Mouse (Mus musculus) stomach, postnatal 0 days (tissue): Measurements from ENCODE around the gene Nt5dc3.

ENCODE experiments used
- CTCF ChIP-seq: IDR thresholded peaks from 2 replicates; pipeline ENCODE4 v1.5.1; 2016; ENCODE audit warnings: antibody characterized with exemption, low read depth, mild to moderate bottlenecking, moderate library complexity
- EP300 ChIP-seq: optimal IDR thresholded peaks from 2 replicates; pipeline ENCODE3; 2016; ENCODE audit warnings: antibody characterized with exemption

GRCm38 (mm10) chr10:86772231-86772631, 6.6 kb upstream of the Nt5dc3 start:
- TF ChIP-seq CTCF (no peak), EP300 (no peak)
